Mouse (Mus musculus): ENCODE results near the gene Ccpg1os.
A peak's percentile ranks its signal among the peaks of the same experiment; 100 is the strongest.

The Ccpg1os gene

DNA sequence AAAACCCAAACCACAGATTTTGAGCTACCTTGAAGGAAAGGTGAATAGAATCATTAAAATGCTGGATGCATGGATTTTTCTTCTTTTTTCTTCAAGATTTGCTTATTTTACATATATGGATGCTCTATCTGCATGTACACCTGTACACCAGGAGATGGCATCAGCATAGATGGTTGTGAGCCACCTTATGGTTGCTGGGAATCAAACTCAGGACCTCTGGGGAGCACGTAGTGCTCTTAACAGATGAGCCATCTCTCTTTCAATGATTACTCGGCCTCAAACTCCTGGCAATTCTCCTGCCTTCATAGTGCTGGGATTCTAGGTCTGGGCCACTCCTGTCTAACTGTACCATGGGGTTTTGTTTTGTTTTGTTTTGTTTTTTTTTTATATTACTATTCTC lies 2.1 kb downstream of the Ccpg1os start:
- DNase-seq (ENCODE audit: low spot score) = no peak

DNA sequence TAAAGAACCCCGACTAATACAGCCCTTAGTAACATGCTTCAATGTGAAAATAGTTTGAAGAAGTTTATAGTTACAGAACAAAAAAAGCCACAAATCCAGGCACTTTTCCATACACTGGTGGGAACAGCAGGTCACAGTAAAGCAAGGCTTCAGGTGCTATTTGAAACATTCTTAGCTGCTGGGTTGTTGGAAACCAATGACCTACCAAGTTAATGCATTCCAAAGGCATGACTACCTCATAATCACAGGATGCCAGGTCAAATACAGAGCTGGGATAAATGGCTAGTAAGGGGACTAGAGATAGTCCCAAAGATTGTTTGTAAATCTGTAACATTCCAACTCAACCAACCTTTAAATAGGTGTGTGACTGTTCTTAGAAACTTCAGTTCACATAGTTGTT lies 9.9 kb downstream of the Ccpg1os start:
- DNase-seq (ENCODE audit: low spot score) = no peak

DNA sequence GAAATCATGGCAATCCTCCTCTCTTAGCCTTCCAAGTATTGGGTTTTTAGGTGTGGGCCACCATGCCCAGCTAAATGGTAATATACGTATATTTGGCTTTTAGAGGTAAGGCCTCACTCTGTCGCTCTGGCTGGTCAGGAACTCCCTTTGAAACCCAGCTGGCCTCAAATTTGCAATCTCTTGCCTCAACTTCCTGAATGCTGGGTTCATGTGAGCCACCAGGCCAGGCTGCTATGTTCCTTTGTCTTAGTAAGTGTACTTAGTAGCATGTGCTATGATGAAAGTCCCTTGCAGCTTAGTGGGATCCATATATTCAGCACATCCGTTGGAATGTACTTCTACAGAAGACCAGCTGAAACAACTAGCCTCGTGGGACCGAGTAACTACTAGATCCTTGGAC lies 10.4 kb downstream of the Ccpg1os start:
- DNase-seq (ENCODE audit: low spot score) = no peak

DNA sequence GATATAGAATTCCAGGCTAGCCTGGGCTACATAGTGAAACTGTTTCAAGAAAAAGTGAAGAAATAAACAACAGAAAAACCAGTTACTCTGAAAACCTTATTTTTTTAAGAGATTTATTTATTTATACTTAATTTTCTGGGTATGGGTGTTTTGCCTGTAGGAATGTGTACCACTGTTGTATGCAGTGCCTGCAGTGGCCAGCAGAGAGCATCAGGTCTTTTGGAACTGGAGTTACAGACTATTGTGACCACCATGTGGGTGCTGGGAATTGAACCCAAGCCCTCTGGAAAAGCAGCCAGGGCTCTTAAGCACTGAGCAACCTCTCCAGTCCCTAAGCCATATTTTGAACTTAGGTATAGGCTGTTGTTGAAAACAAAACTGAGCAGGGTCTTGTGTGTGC lies 12.2 kb downstream of the Ccpg1os start:
- no peak for DNase-seq (ENCODE audit: low spot score)

DNA sequence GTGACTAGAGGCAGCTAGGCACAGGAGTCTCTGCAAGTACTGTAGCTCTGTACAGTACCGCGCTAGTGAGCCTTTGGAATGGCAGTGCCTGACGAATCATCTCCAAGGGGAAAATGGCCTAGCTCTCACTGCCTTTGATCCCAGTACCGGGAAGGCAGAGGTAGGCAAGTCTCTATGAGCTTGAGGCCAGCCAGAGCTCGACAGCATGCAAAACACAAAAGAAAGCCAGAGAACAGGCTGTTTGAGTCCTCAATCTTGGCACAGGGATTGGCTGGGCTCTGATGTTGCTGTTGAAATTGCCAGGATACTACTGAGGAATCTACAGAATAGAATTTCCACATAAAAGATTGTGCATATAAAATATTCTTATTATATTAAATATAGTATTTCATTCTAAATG lies 12.7 kb downstream of the Ccpg1os start:
- DNase-seq (ENCODE audit: low spot score) = no peak

DNA sequence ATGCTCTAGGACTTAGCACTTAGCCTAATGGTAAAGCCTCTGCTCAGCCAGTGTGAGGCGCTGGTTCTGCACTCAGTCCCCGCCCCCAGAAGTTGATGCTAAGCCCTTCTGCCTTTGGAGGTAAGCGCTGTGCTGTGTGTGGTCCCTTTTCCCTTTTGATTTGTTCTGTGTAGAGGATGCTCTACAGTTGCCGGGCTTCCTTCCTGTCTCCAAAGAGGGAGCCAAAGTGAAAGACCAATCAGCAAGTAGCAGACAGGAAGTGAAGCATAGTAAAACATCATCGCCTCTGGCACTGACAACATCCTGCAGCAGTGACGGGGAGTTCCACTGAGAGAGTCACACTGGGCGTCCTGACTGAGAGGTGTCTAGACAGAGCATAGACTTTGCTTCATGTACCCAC lies 15.3 kb downstream of the Ccpg1os start:
- no peak for DNase-seq (ENCODE audit: low spot score)

DNA sequence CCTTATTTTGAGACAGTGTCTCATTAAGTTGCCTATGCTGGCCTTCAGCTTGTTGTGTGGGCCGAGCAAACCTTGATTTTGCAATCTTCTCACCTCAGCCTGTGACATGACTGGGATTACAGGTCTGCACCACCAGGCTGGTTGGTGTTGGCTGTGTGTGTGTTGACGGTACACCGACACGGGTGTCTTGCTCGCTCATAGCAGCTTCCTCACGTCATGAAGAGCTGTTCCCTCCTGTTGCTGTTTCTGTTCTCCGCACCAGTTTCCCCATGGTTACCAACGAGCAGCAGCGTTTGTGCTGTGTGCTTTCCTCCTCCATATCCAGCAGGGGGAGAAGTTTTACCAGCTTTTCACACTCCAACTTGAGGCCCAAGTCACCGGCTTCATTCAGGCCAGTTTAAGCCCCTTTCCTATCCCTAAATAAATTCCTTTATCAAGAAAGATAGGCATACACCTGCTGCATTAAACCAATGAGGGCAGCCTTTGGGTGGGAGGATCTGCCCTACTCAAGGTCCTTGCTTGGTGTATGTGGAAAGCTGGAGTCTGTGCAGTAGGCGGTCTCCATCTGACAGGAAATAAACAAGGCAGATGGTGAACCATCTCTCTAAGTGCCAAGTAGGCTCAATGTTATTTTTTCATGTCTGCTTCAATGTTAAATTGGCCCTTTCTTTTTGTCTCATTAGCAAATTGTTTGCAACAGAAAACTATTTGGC lies 16.7 kb downstream of the Ccpg1os start:
- peak; percentile 47 for DNase-seq (ENCODE audit: low spot score)

DNA sequence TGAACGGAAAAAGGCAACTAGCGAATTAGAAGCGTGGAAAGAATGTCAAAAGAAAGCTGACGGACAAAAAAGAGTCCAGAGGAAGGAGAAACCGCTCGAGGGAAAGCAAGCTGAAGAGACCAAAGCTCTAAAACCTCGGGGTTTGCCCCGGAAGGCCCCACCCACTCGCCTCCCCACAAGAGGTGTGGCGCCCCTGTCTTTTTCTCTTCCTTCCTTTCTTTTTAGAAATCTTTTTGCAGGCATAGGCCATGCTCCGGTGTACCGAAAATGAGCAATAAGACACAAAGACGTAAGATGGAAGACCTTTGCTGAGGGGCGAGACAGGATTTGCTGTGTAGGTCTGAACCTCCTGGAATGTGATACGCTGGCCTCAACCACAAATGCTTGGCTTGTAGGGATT lies 23.2 kb downstream of the Ccpg1os start:
- no peak for DNase-seq (ENCODE audit: low spot score)

DNA sequence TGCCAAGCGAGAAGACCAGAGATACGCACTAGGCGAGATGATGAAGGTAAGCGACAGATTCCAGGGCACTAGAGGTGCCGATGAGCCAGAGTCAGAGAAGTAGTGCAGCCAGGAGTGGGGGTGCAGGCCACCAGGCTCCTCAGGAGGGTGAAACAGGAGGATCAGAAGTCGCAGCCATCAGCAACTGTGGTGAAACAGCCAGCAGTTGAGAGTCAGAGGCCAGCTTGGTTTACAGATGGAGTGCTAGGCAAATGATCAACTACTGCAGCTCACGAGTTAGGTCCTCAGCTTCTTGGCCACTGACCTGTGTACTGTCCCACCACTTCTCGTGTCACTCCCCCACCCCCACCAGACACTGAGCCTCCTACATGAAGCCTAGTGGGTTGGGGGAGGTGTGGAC lies 23.8 kb downstream of the Ccpg1os start:
- DNase-seq (ENCODE audit: low spot score) = no peak

DNA sequence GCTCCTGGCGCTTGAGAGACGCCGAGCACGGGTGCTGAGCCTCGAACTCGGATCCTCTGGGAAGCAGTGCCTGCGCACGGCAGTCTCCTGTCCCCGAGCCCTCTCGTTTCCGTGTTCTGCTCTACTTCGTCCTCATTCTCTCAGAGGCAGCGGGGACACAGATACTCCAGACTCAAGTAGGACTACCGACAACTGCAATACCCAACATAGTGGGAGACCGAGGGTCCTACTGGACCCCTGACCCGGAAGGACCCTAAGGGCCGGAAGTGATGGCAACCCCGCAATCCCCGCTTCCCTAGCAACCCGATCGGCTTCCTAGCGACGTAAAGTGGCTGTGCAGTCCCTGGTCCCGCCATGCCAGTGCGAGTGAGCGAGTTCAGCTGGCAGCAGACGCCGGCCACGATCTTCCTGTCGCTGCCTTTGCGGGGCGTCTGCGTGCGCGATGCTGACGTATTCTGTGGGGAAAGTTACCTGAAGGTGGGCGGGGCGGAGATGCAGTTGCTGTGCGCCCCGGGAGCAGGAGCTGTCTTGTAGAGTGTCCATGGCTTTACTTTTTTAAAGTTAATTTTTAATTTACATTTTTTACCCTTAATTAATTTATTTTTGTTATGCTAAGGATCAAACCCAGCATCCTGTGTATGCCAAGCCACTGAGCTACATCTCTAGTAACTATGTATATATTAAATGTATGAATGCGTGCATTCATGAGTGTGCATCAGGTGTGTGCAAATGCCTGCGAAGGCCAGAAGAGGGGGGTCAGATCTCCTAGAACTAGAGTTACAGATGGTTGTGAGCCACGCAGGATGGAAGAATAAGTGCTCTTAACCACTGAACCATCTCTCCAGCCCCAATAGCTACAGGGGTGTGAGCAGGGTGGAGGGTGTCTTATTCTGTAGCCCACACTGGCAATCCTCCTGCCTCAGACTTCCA lies 26.4 kb downstream of the Ccpg1os start, which contains the start of the genes Dyx1c1 and Gm44503:
TSS of gene Dyx1c1 (plus strand) at position 265 of the 930 bp plus-strand sequence.
TSS of gene Gm44503 (plus strand) at position 332 of the 930 bp plus-strand sequence.
- no peak for DNase-seq (ENCODE audit: low spot score)

DNA sequence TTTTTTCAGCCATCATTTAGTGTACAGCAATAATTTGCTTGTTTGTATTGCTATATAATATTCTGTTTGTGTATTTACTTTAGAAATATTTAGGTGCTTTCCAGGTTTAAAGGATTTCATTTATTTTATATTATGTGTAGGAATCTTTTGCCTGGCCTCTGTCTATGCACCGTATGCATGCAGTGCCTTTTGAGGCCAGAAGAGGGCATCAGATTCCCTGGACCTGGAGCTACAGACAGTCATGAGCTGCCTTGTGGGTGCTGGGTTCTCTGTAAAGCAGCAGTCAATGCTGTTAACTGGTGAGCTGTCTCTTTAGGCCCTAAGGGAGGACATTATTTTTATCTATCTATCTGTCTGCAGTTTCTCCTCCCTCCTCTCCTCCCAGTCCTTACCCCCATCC lies 29.6 kb downstream of the Ccpg1os start:
- peak; percentile 23 for DNase-seq (ENCODE audit: low spot score)

DNA sequence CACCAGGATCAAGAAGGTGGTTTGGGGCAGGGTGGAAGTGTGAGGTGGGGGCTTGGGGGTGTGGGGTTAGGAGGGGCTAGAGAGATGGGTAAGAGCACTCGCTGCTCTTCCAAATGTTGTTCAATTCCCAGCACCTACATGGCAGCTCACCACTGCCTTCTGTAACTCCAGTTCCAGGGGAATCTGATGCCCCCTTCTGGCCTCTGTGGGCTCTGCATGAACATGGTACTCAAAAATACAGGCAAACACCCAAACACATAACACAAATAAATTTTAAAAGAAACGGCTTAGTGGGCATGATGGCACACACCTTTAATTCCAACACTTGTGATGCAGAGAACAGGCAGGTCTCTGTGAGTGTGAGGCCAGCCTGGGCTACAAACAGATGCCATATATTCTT lies 30.4 kb downstream of the Ccpg1os start:
- peak; percentile 12 for DNase-seq (ENCODE audit: low spot score)

DNA sequence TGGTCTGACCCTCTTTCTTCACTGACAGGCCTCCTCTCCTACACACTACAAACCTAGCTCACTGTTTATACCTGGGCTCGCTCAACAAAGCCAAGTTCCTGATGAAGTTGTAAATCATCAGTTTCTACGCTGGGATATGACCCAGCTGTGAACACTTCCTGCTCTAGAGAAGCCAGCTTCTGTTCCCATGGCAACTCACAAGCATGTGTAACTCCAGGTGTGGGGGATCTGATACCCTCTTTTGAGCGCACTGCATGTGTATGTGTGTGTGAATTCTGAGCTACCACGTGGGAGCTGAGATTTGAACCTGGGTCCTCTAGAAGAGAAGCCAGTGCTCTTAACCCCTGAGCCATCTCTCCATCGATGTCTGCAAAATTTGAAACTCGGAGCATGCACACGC lies 35.6 kb downstream of the Ccpg1os start:
- DNase-seq (ENCODE audit: low spot score) = no peak

DNA sequence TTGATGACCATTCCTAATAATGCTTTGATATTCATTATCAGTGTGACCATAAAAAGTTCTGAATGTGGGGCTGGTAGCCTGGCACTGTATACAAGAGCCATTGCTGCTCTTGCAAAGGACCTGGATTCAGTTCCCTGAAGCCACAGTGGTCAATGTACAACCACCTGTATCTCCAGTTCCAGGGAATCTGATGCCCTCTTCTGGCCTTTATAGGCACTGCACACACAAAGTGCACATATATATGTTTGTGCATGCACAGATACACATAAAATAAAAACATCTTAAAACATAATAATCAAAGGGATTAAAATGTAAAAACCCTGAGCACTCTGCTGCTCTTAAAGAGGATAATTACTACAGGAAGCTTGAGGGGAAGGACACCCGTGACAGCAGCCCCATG lies 38.2 kb downstream of the Ccpg1os start:
- no peak for DNase-seq (ENCODE audit: low spot score)

DNA sequence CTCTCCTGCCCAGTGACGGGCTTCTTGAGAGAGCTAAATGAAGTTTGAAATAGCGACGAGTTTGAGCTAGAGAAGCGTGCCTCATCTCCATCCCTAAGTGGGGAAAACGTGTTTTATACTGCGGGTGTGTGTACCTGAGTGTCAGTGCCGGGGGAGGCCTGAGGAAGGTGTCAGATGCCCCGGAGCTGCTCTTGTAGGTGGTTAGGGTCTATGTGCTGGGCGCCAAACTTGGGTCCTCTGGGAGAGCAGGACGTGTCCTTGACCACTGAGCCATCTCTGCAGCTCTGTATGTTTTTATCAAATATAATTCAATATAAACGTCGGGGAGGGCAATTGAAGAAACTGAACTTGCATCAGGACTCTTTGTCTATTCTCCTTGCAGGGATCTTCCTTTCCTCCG lies 40.9 kb downstream of the Ccpg1os start:
- no peak for DNase-seq (ENCODE audit: low spot score)

DNA sequence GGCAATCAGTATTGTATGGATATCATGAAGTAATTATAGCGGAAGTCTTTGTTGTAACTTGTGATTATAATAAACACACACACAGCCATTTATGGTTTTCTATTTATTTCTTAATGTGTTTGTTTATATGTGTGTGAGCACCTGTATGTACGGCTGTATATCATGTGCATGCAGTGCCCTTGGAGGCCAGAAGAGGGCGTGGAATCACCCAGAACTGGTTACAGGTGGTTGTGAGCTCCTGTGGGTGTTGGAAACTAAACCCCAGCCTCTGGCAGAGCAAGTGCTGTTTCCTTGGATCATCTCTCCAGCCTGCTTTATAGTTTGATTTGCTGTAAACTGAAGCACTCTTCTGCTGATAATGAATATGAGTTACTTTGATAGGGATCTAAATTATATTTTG lies 41.8 kb downstream of the Ccpg1os start:
- DNase-seq (ENCODE audit: low spot score) = no peak

DNA sequence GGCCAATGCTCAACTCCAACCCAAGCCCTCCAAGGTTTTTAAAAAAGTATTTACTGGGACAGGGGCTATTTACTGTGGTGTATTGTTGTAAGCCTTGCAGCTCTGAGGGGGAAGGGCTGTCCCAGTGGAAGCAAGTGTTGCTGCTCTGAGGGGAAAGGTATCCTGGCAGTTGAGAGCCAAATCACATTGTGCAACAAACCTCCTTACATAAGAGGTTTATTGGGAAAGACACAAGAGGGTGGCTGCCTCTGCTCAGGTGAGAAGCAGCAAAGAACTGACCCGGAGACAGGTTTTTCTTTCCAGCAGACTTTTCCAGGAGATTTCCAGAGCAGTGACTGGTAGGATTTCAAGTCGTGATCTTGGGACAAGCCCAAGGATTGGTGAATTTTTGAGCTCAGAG lies 48.9 kb downstream of the Ccpg1os start:
- peak; percentile 37 for DNase-seq (ENCODE audit: low spot score)

DNA sequence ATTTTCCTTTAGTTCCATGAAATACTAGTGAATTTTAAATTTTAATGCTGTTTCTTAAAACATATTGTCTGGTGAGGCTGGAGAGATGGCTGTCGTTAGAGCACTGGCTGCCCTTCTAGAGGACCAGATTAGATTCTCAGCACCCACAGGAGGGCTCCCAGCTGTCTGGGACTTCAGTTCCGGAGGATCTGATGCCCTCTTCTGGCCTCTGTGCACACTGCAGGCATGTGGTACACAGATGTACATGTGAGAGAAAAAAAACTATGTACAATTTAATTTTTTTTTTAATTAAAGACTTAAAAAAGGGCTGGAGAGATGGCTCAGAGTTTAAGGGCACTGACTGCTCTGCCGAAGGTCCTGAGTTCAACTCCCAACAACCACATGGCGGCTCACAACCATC lies 49.9 kb downstream of the Ccpg1os start:
- no peak for DNase-seq (ENCODE audit: low spot score)

DNA sequence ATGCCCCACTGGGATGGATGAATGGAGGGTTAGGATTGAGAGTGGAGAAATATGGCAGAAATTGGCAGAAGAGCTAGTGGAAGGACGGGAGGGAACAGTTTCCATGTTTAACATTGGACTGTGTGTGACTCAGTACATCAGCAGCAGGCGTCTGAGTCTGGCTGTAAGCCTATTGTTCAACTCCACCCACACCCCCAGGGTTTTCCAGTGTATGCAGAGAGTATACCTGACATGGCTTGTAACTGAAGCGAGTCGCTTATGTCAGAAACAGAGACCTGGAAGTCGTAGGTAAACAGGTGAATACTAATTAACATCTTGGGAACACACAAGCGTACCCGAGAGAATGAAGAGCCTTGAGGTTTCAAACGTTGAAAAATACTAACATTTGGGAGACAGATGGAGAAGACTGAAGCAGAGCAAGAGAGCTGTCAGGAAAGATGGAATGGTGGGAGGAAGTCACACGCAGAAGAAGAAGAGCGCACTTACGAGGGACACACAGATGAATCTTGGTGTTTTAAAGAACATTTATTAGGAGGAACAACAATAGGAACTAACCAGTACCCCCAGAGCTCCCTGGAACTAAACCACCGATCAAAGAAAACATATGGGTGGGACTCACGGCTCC lies 53.9 kb downstream of the Ccpg1os start:
- no peak for DNase-seq (ENCODE audit: low spot score)
